Mouse (Mus musculus) kidney, postnatal 4 days (tissue): ENCODE measurements around the gene Igflr1.

ENCODE experiments used
- DNase-seq, 2 experiments: peaks; one replicate each; pipeline ENCODE4 v3.0.0; 2021; ENCODE audit warnings: mixed read lengths in 2 of 2

Gene Igflr1

GRCm38 (mm10) chr7:30614454-30614853 is 49.2 kb downstream of the Igflr1 start:
- DNase-seq: no peak

- DNase-seq: no peak
Observed at GRCm38 (mm10) chr7:30615049-30615760, 50.0 kb downstream of the Igflr1 start.
